19 mouse cellular contexts compared by ENCODE assay signal in genomic region chr19:57838546-57838945, GRCm38 (mm10).
DNase-seq lines count a peak whose midpoint lies in the region; ATAC-seq and TF ChIP-seq lines count a peak whose summit lies in the region.
"Had no signal": no experiment of that assay in that cellular context is flagged by ENCODE, and none has a peak within 500 bp of the region (broad histone marks: within the 10 kb centered on the region; RNA-seq: fewer than 3 reads in every experiment).

No protein-coding gene starts in this region.

- WGBS in hindbrain, embryonic 12.5 days: 77% methylated on average over 9 of the region's 9 CpGs
- 84% methylated on average over 9 of the region's 9 CpGs for WGBS in hindbrain, embryonic 10.5 days
- 74% methylated on average over 9 of the region's 9 CpGs for WGBS in midbrain, embryonic 14.5 days
- 76% methylated on average over 9 of the region's 9 CpGs for WGBS in midbrain, embryonic 13.5 days
- WGBS in forebrain, postnatal 0 days: 71% methylated on average over 9 of the region's 9 CpGs

- TF ChIP-seq CTCF in brain, embryonic 14.5 days (IDR thresholded peaks at IDR 0.05; ENCODE audit: borderline replicate concordance, extremely low read depth, insufficient read depth, insufficient read length): no peak
- no peak for TF ChIP-seq CTCF in forebrain, postnatal 0 days (IDR thresholded peaks at IDR 0.05; ENCODE audit: low read depth)

- no peaks in the 10 kb centered on the region for H3K36me3 ChIP-seq in hindbrain, embryonic 12.5 days
- H3K36me3 ChIP-seq in hindbrain, embryonic 10.5 days: peaks cover 6% of the 10 kb centered on the region; the same call in 1 of the 2 replicates
- H3K36me3 ChIP-seq in midbrain, embryonic 14.5 days (ENCODE audit: control insufficient read depth, insufficient read depth, low read length): no peaks in the 10 kb centered on the region
- peaks cover 4% of the 10 kb centered on the region; the same call in 1 of the 2 replicates for H3K36me3 ChIP-seq in midbrain, embryonic 13.5 days
- H3K36me3 ChIP-seq in forebrain, postnatal 0 days (ENCODE audit: insufficient read depth): no peaks in the 10 kb centered on the region

- no peak overlapping the region for H3K9ac ChIP-seq in hindbrain, embryonic 12.5 days
- H3K9ac ChIP-seq in midbrain, embryonic 14.5 days (replicated peaks; ENCODE audit: low read length): no peak overlapping the region
- H3K9ac ChIP-seq in midbrain, embryonic 13.5 days (replicated peaks): no peak overlapping the region
- H3K9ac ChIP-seq in forebrain, postnatal 0 days: no peak overlapping the region
- H3K9ac ChIP-seq: forebrain, embryonic 13.5 days had no signal

- DNase-seq in hindbrain, embryonic 10.5 days (ENCODE audit: low spot score): no peak
- DNase-seq in midbrain, embryonic 14.5 days: peak; percentile 27
- peak; percentile 41 for DNase-seq in brain, embryonic 14.5 days (ENCODE audit: low read depth)
- DNase-seq in retina, postnatal 1 day: peak; percentile 69
- no peak for DNase-seq in forebrain, postnatal 0 days
- DNase-seq: adrenal gland, postnatal 10 days; cerebellum, adult 11-12 months; cerebellum, adult 8-10 months; cerebellum, postnatal 10 days; cerebellum, postnatal 36 days; gastrocnemius, adult 2 months; gastrocnemius, postnatal 14 days; heart, adult 11 months had no signal

- H3K27ac ChIP-seq in hindbrain, embryonic 12.5 days: peak overlapping the region; percentile 40
- H3K27ac ChIP-seq in hindbrain, embryonic 10.5 days: no peak overlapping the region
- H3K27ac ChIP-seq in midbrain, embryonic 14.5 days (replicated peaks; ENCODE audit: low read depth, low read length): peak overlapping the region; percentile 0; the same call in 1 of the 2 replicates
- no peak overlapping the region for H3K27ac ChIP-seq in midbrain, embryonic 13.5 days
- H3K27ac ChIP-seq in forebrain, postnatal 0 days (ENCODE audit: low read depth, low read length): no peak overlapping the region
- H3K27ac ChIP-seq: forebrain, embryonic 10.5 days; forebrain, embryonic 13.5 days; gastrocnemius, adult 2 months had no signal

- no peak overlapping the region for H3K4me3 ChIP-seq in hindbrain, embryonic 12.5 days
- H3K4me3 ChIP-seq in hindbrain, embryonic 10.5 days: no peak overlapping the region
- no peak overlapping the region for H3K4me3 ChIP-seq in midbrain, embryonic 14.5 days (replicated peaks; ENCODE audit: low read depth, low read length)
- H3K4me3 ChIP-seq in midbrain, embryonic 13.5 days (replicated peaks): no peak overlapping the region
- no peak overlapping the region for H3K4me3 ChIP-seq in forebrain, postnatal 0 days (ENCODE audit: low read depth, low read length)
- H3K4me3 ChIP-seq: forebrain, embryonic 10.5 days; forebrain, embryonic 13.5 days; gastrocnemius, adult 2 months had no signal

- H3K4me2 ChIP-seq in hindbrain, embryonic 12.5 days (replicated peaks): no peak overlapping the region
- H3K4me2 ChIP-seq in midbrain, embryonic 14.5 days (ENCODE audit: low read length): no peak overlapping the region
- no peak overlapping the region for H3K4me2 ChIP-seq in midbrain, embryonic 13.5 days (replicated peaks)
- H3K4me2 ChIP-seq in forebrain, postnatal 0 days (ENCODE audit: low read depth): no peak overlapping the region
- H3K4me2 ChIP-seq: forebrain, embryonic 13.5 days; heart, embryonic 11.5 days had no signal

- no peaks in the 10 kb centered on the region for H3K27me3 ChIP-seq in hindbrain, embryonic 12.5 days
- H3K27me3 ChIP-seq in hindbrain, embryonic 10.5 days (ENCODE audit: insufficient read depth, poor library complexity, severe bottlenecking): no peaks in the 10 kb centered on the region
- no peaks in the 10 kb centered on the region for H3K27me3 ChIP-seq in midbrain, embryonic 14.5 days (ENCODE audit: control insufficient read depth, insufficient read depth, low read length)
- no peaks in the 10 kb centered on the region for H3K27me3 ChIP-seq in midbrain, embryonic 13.5 days
- no peaks in the 10 kb centered on the region for H3K27me3 ChIP-seq in forebrain, postnatal 0 days (ENCODE audit: insufficient read depth, low read length)
- H3K27me3 ChIP-seq: forebrain, embryonic 13.5 days had no signal

- H3K4me1 ChIP-seq in hindbrain, embryonic 12.5 days: 0 out of 2 replicates have a peak, but pooled peaks cover 4% of the 10 kb centered on the region
- H3K4me1 ChIP-seq in hindbrain, embryonic 10.5 days (replicated peaks): no peaks in the 10 kb centered on the region
- 0 out of 2 replicates have a peak, but pooled peaks cover 2% of the 10 kb centered on the region for H3K4me1 ChIP-seq in midbrain, embryonic 14.5 days (ENCODE audit: control insufficient read depth, insufficient read depth, low read length)
- H3K4me1 ChIP-seq in midbrain, embryonic 13.5 days (replicated peaks): peaks cover 13% of the 10 kb centered on the region; the same call in 1 of the 2 replicates
- H3K4me1 ChIP-seq in forebrain, postnatal 0 days (ENCODE audit: insufficient read depth): no peaks in the 10 kb centered on the region
- H3K4me1 ChIP-seq: forebrain, embryonic 10.5 days; forebrain, embryonic 13.5 days had no signal

- TF ChIP-seq POLR2A in brain, embryonic 14.5 days (IDR thresholded peaks at IDR 0.05; ENCODE audit: borderline replicate concordance, extremely low read depth, insufficient read depth, insufficient read length, poor library complexity, severe bottlenecking): no peak

- ATAC-seq in hindbrain, embryonic 12.5 days (ENCODE audit: low FRiP score): no peak
- no peak for ATAC-seq in midbrain, embryonic 14.5 days (ENCODE audit: low FRiP score, low TSS enrichment)
- ATAC-seq in midbrain, embryonic 13.5 days: no peak
- ATAC-seq in forebrain, postnatal 0 days: no peak
- ATAC-seq: forebrain, embryonic 13.5 days; forebrain, embryonic 16.5 days had no signal

- H3K9me3 ChIP-seq in hindbrain, embryonic 12.5 days (replicated peaks): 0 out of 2 replicates have a peak, but pooled peaks cover 2% of the 10 kb centered on the region
- peaks cover 3% of the 10 kb centered on the region; the same call in 1 of the 2 replicates for H3K9me3 ChIP-seq in hindbrain, embryonic 10.5 days
- H3K9me3 ChIP-seq in midbrain, embryonic 14.5 days (ENCODE audit: control insufficient read depth, low read length): no peaks in the 10 kb centered on the region
- H3K9me3 ChIP-seq in midbrain, embryonic 13.5 days: no peaks in the 10 kb centered on the region; the same call in 1 of the 2 replicates
- no peaks in the 10 kb centered on the region for H3K9me3 ChIP-seq in forebrain, postnatal 0 days (ENCODE audit: low read length)

Comparison
In these comparisons a context has a peak if more than half of its experiments do, and no peak if none do; other contexts are left out.
1. H3K27ac ChIP-seq: peak in hindbrain, embryonic 12.5 days (single experiment) and midbrain, embryonic 14.5 days (single experiment); none in hindbrain, embryonic 10.5 days (single experiment), midbrain, embryonic 13.5 days (single experiment) and forebrain, postnatal 0 days (single experiment).
2. DNase-seq: peak in midbrain, embryonic 14.5 days (single experiment), brain, embryonic 14.5 days (single experiment) and retina, postnatal 1 day (single experiment); none in hindbrain, embryonic 10.5 days (single experiment) and forebrain, postnatal 0 days (single experiment).